Mouse (Mus musculus) brain, embryonic 14.5 days (tissue): ENCODE data around the gene Olfr287. TPM values are rescaled to one million over a fixed set of nuclear protein-coding genes. Genes with fewer than 3 reads are reported as not detected.

ENCODE experiments used
- DNase-seq: peaks from one replicate; pipeline ENCODE4 v3.0.0-alpha.2; 2011; ENCODE audit warnings: low read depth
- CTCF ChIP-seq: fragments of 200-500 bp; IDR thresholded peaks from 2 replicates; pipeline ENCODE4 v1.5.1; 2012; ENCODE audit warnings: inconsistent platforms, mild to moderate bottlenecking, moderate library complexity, borderline replicate concordance; ENCODE audit not compliant: insufficient read depth, insufficient read length; ENCODE audit errors: extremely low read depth
- POLR2A ChIP-seq: fragments of 200-500 bp; IDR thresholded peaks from 2 replicates; pipeline ENCODE4 v1.6.1; 2012; ENCODE audit warnings: mild to moderate bottlenecking, inconsistent platforms, borderline replicate concordance; ENCODE audit not compliant: poor library complexity, insufficient read depth, insufficient read length, severe bottlenecking; ENCODE audit errors: extremely low read depth
- polyA plus RNA-seq: library from polyadenylated mRNA; depleted of rRNA; stranded (reverse); fragments of >200 nt; gene quantifications from 2 replicates; pipeline ENCODE4 v1.2.3, GENCODE M21; 2012

The Olfr287 gene
- polyA plus RNA-seq, 1 experiment = not detected

GRCm38 (mm10) chr15:98195442-98195841 is 25.4 kb downstream of the Olfr287 start, which contains the start of gene Olfr288:
TSS of gene Olfr288 (minus strand) at chr15:98195542.
- no peak for DNase-seq
- TF ChIP-seq POLR2A (no peak), CTCF (no peak)

GRCm38 (mm10) chr15:98184456-98184855 is 36.4 kb downstream of the Olfr287 start:
- no peak for DNase-seq
- TF ChIP-seq POLR2A (no peak), CTCF (no peak)

GRCm38 (mm10) chr15:98181856-98182570 is 38.8 kb downstream of the Olfr287 start:
- no peak for DNase-seq
- TF ChIP-seq CTCF = no peak
- no peak for TF ChIP-seq POLR2A

GRCm38 (mm10) chr15:98181132-98181711 is 39.6 kb downstream of the Olfr287 start:
- peak; percentile 86 for TF ChIP-seq CTCF
- no peak for TF ChIP-seq POLR2A
- peak; percentile 96 for DNase-seq

DNA sequence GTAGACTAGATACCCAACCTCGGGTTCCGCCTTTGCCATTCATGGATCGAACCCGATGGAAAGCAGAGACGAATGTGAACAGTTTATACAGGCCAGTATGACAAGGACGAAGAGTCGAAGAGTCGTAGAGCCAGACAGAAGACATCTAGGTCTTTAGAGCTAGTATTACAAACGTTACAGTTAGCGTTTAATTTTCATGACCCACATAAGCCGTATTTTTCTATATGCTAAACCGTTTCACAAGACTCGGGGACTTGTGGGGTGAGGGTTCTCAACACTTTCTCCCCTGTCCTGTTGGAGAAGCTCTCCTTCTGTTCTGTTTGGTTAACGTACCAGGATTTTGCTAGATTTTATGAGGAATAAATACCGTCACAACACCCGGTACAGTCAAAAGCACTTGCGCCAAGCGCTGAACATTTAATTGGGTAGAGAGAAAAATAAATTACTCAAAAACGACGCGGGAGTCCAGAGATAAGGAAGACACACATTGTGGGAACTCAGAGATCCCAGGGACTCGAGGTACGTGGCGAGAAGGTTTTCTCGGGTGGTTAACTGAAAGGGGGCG is 40.2 kb downstream of the Olfr287 start:
- TF ChIP-seq CTCF (no peak), POLR2A (no peak)
- DNase-seq = no peak

- TF ChIP-seq CTCF = no peak
- no peak for TF ChIP-seq POLR2A
- DNase-seq = no peak
These were observed 43.5 kb downstream of the Olfr287 start for GRCm38 (mm10) chr15:98177320-98177719.

DNA sequence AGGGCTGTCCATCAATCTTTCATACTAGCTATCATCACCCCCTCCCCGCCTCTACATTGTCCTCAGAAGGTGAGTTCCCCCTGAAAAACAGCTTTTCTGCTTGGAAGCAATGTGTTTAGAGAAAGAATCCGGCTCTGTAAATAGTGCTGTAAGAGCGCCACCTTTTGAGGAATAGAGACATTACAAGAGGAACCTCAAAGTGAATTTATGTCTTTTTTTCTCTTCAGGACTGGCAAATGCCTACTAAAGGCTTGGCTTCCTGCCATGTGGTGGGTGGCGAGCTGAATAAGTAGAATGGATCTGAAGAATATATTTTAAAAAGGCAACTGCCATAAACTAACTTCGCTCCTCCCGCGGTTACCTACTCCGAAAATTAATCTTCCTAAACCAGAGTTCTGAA is 47.0 kb downstream of the Olfr287 start:
- TF ChIP-seq CTCF (peak; percentile 21; the same call in 1 of the 2 replicates), POLR2A (no peak)
- peak; percentile 91 for DNase-seq

DNA sequence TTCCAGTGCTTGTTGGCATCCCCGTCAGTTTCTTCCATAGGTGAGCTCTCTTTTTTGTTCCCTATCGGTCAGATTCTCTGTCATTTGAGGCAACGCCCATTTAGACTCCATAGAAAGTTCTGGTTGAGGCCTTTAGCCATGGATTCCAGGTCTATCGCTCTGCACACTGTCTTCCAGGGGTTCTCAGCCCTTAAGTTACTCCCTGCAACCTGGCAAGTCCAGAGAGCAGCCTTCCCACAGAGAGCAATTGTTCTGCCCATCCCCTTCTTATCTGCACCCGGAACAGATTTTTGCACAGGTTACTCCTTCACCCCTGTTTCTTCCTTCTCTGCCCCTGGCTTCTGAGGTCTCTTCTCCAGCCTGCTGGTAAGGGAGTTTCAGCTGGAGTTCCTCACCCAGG is 48.7 kb downstream of the Olfr287 start:
- TF ChIP-seq POLR2A = no peak
- no peak for TF ChIP-seq CTCF
- no peak for DNase-seq

DNA sequence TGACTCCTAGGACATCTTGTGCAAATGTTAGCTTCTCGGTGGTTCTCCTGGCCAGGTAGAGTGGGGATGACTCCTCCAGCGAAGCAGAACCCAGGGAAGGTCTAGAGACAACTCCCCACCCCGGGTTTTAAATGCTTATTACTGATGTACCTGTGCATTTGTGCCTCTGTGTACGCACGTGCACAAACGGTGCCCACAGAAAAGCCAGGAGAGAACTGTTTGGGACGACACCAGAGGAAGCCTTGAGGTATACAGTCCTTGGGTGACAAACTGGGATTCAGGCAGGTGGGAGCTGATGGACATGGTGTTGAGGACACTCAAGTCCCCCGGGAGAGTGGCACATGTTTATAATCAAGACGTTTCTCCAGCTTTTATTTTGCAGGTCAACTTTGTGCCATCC is 49.9 kb downstream of the Olfr287 start:
- no peak for DNase-seq
- TF ChIP-seq CTCF = no peak
- TF ChIP-seq POLR2A = no peak

- peak; percentile 50 for DNase-seq
- TF ChIP-seq POLR2A (no peak), CTCF (no peak)
These were observed 50.5 kb downstream of the Olfr287 start for GRCm38 (mm10) chr15:98170365-98170764.

- DNase-seq = no peak
- TF ChIP-seq POLR2A = no peak
- no peak for TF ChIP-seq CTCF
These were observed 52.2 kb downstream of the Olfr287 start for GRCm38 (mm10) chr15:98168622-98169004.

DNA sequence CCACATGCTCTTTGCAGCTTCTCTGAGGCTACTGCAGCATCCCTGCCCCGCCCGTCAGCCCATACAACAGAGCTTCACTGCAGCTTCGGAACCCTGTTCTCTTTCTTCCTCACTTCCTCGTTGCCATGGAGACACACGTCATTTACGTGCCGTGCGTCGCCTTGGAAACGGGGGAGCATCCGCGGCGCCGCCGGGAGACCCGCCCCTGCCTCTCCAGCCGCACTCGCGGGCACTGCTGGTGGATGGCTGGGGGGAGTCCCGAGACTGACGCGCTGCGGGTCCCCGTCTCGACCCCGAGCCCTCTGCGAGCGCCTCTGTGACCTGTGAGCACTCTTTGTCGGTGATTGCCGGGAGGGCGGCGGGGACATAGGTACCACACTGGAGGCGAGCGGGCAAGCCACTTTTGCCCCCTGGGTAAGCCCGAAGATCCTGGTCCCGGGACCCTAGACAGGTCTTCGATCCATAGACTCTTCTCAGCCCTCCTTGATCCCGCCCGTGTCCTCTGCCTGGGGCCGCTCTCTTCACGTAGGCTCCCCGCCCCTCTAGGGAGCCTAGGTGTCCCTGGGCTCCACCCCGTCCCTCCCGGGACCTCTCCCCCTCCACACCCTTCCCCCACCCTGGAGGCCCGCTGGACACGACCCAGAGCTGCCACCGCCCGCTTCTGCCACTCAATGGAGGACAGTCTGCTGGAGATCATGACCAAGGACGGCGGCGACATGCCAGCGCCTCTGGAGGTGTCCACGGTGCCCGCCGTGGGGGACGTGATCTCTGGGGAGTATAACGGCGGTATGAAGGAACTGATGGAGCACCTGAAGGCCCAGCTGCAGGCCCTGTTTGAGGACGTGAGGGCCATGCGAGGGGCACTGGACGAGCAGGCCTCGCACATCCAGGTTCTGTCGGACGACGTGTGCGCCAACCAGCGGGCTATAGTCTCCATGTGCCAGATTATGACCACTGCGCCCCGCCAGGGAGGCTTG is 52.9 kb downstream of the Olfr287 start:
- peak; percentile 98 for DNase-seq
- TF ChIP-seq POLR2A (peak; percentile 71; the same call in 1 of the 2 replicates), CTCF (no peak)
